Mouse (Mus musculus) cerebellum, adult 2 months (tissue): ENCODE results near the gene Dhrs7.

Experiments
- CTCF ChIP-seq: fragments of 200-500 bp; IDR thresholded peaks from 2 replicates; pipeline ENCODE4 v1.5.1; 2011; ENCODE audit warnings: low read depth, mild to moderate bottlenecking, control low read depth, low read length, moderate library complexity, borderline replicate concordance; ENCODE audit not compliant: insufficient read depth
- POLR2A ChIP-seq: fragments of 200-500 bp; IDR thresholded peaks from 2 replicates; pipeline ENCODE4 v1.6.1; 2011; ENCODE audit warnings: low read length, control low read depth, borderline replicate concordance; ENCODE audit not compliant: insufficient read depth

GRCm38 (mm10) chr12:72704068-72704467 is 39.4 kb upstream of the Dhrs7 start:
- TF ChIP-seq POLR2A (no peak), CTCF (no peak)
